Mouse (Mus musculus): Measurements from ENCODE around the gene Zfp53. TPM values are rescaled to one million over a fixed set of nuclear protein-coding genes. Genes with fewer than 3 reads are reported as not detected.
"Not testable (repeated sequence)": the region's sequence is repeated elsewhere in the genome, so short reads cannot be mapped to it uniquely, and the experiment has no call there.

Zfp53 gene
- 5.7 and 6.2 TPM in 2 replicates for polyA plus RNA-seq (2015; fragmentation: Nextera tagmentation; extraction: Ambion mirVana)

- H3K36me3 ChIP-seq, result peaks cover 11% of the 10 kb centered on the region
- WGBS, result under 1% methylated on average over 34 of the region's 34 CpGs
Observed at GRCm38 (mm10) chr17:21488760-21489499, at the start of gene Zfp53. Zfp53 (plus strand) TSS chr17:21488998.

GRCm38 (mm10) chr17:21449669-21450068, 39.1 kb upstream of the Zfp53 start:
- Histone ChIP-seq H3K9ac (peak overlapping the region; percentile 82), H3K9me3 (no peaks in the 10 kb centered on the region), H3K4me2 (peak overlapping the region; percentile 86), H3K4me1 (peaks cover 7% of the 10 kb centered on the region), H3K27me3 (replicated peaks) (no peaks in the 10 kb centered on the region; the same call in 1 of the 2 replicates), H3K27ac (replicated peaks) (peak overlapping the region; percentile 83), H3K4me3 (peak overlapping the region; percentile 75), H3K36me3 (peaks cover 16% of the 10 kb centered on the region)
- WGBS, result 0% methylated on average over 3 of the region's 3 CpGs
- 0 out of 2 replicates have a peak, but pooled peaks have one; percentile 58 for ATAC-seq (ENCODE audit: extremely low read depth, insufficient number of reproducible peaks, low FRiP score, low TSS enrichment)

More at GRCm38 (mm10) chr17:21488760-21489499, at the start of gene Zfp53:
- Histone ChIP-seq H3K9ac (peak within 1 kb of the TSS; percentile 86), H3K9me3 (no peaks in the 10 kb centered on the region), H3K4me2 (peak within 1 kb of the TSS; percentile 78), H3K27me3 (replicated peaks) (no peaks in the 10 kb centered on the region), H3K4me3 (peak within 1 kb of the TSS; percentile 82), H3K27ac (replicated peaks) (peak within 1 kb of the TSS; percentile 75), H3K4me1 (peaks cover 10% of the 10 kb centered on the region)
- ATAC-seq (ENCODE audit: extremely low read depth, insufficient number of reproducible peaks, low FRiP score, low TSS enrichment), result peak; percentile 93

GRCm38 (mm10) chr17:21450138-21450704, 38.6 kb upstream of the Zfp53 start, which contains the start of gene Zfp51:
Zfp51 (plus strand) TSS chr17:21450374.
- H3K4me3 ChIP-seq, result peak within 1 kb of the TSS; percentile 75
- ATAC-seq (ENCODE audit: extremely low read depth, insufficient number of reproducible peaks, low FRiP score, low TSS enrichment), result peak; percentile 99
- under 1% methylated on average over 26 of the region's 26 CpGs for WGBS
- peak within 1 kb of the TSS; percentile 82 for H3K9ac ChIP-seq
- peaks cover 16% of the 10 kb centered on the region for H3K36me3 ChIP-seq
- peaks cover 7% of the 10 kb centered on the region for H3K4me1 ChIP-seq
- no peaks in the 10 kb centered on the region for H3K9me3 ChIP-seq
- H3K27ac ChIP-seq (replicated peaks), result peak within 1 kb of the TSS; percentile 83
- no peaks in the 10 kb centered on the region; the same call in 1 of the 2 replicates for H3K27me3 ChIP-seq (replicated peaks)
- peak within 1 kb of the TSS; percentile 86 for H3K4me2 ChIP-seq

DNA sequence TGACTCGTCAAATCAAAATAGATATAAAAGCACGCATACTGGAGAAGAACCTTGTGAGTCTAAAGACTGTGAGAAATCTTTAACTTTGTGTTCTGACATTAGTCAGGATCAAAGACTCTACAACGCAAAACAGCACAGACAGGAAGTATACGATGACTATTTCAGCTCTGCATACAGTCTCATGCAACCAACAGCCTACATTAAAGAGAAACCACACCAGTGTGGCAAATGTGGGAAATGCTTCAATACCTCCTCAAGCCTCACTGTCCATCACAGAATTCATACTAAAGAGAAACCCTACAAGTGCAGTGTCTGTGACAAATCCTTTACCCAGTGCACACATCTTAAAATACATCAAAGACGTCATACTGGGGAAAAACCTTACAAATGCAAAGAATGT, 25.2 kb upstream of the Zfp53 start:
- no peak overlapping the region for H3K4me3 ChIP-seq
- H3K27ac ChIP-seq (replicated peaks), result no peak overlapping the region
- no peak overlapping the region for H3K9ac ChIP-seq
- H3K36me3 ChIP-seq, result peaks cover 59% of the 10 kb centered on the region
- no peak for ATAC-seq (ENCODE audit: extremely low read depth, insufficient number of reproducible peaks, low FRiP score, low TSS enrichment)
- H3K9me3 ChIP-seq, result no peaks in the 10 kb centered on the region
- no peak overlapping the region for H3K4me2 ChIP-seq
- H3K4me1 ChIP-seq, result no peaks in the 10 kb centered on the region
- H3K27me3 ChIP-seq (replicated peaks), result no peaks in the 10 kb centered on the region
- WGBS, result 93% methylated on average over 5 of the region's 5 CpGs

- no peak for ATAC-seq (ENCODE audit: extremely low read depth, insufficient number of reproducible peaks, low FRiP score, low TSS enrichment)
- H3K27ac ChIP-seq (replicated peaks), result no peak overlapping the region
- no peaks in the 10 kb centered on the region for H3K9me3 ChIP-seq
- H3K4me1 ChIP-seq, result peaks cover 14% of the 10 kb centered on the region
- no peaks in the 10 kb centered on the region for H3K36me3 ChIP-seq
- no peak overlapping the region for H3K9ac ChIP-seq
- H3K27me3 ChIP-seq (replicated peaks), result no peaks in the 10 kb centered on the region
- WGBS, result 30% methylated on average over 3 of the region's 3 CpGs
- H3K4me3 ChIP-seq, result no peak overlapping the region
- H3K4me2 ChIP-seq, result no peak overlapping the region
Observed at GRCm38 (mm10) chr17:21472032-21472652, 16.7 kb upstream of the Zfp53 start.

- Histone ChIP-seq H3K27me3 (replicated peaks) (no peaks in the 10 kb centered on the region), H3K4me3 (no peak overlapping the region), H3K36me3 (no peaks in the 10 kb centered on the region), H3K27ac (replicated peaks) (no peak overlapping the region), H3K4me1 (peaks cover 14% of the 10 kb centered on the region), H3K4me2 (0 out of 2 replicates have a peak overlapping the region, but pooled peaks have one; percentile 39), H3K9me3 (no peaks in the 10 kb centered on the region), H3K9ac (no peak overlapping the region)
- ATAC-seq (ENCODE audit: extremely low read depth, insufficient number of reproducible peaks, low FRiP score, low TSS enrichment), result no peak
- 33% methylated on average over 2 of the region's 2 CpGs for WGBS
Observed at GRCm38 (mm10) chr17:21472653-21473307, 16.0 kb upstream of the Zfp53 start.

- Histone ChIP-seq H3K36me3 (no peaks in the 10 kb centered on the region), H3K4me2 (peak overlapping the region; percentile 39), H3K27ac (replicated peaks) (no peak overlapping the region; the same call in 1 of the 2 replicates), H3K4me1 (peaks cover 14% of the 10 kb centered on the region), H3K4me3 (no peak overlapping the region), H3K9me3 (no peaks in the 10 kb centered on the region), H3K27me3 (replicated peaks) (no peaks in the 10 kb centered on the region), H3K9ac (no peak overlapping the region)
- WGBS, result 23% methylated on average over 14 of the region's 14 CpGs
- ATAC-seq (ENCODE audit: extremely low read depth, insufficient number of reproducible peaks, low FRiP score, low TSS enrichment), result no peak
Observed at GRCm38 (mm10) chr17:21473362-21474190, 15.2 kb upstream of the Zfp53 start.

GRCm38 (mm10) chr17:21474729-21475128, 14.1 kb upstream of the Zfp53 start:
- H3K27me3 ChIP-seq (replicated peaks); H3K9ac ChIP-seq; H3K27ac ChIP-seq (replicated peaks); H3K36me3 ChIP-seq; H3K9me3 ChIP-seq; ATAC-seq (ENCODE audit: extremely low read depth, insufficient number of reproducible peaks, low FRiP score, low TSS enrichment): not testable (repeated sequence)
- peak overlapping the region; percentile 58 for H3K4me2 ChIP-seq
- WGBS, result 7% methylated on average over 10 of the region's 10 CpGs
- peaks cover 14% of the 10 kb centered on the region for H3K4me1 ChIP-seq
- H3K4me3 ChIP-seq, result peak overlapping the region; percentile 34; the same call in 1 of the 2 replicates

DNA sequence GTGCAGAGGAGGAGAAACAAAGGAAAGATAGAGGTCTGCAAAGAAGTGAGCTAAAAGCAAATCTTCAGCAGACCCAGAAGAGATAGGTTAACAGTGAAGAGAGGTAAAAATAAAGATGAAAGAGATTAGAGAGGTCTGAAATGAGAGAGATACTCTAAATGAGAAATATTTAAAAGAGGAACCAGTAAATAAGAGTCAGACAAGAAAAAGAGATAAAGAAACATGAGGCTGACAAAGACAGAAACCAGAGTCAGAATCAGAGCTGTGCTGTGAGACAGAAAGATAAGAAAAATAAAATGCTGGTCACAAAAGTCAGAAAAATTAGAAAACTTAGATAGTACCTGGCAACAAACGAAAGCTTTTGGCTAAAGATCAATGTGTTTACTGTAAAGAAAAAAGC, 13.5 kb upstream of the Zfp53 start:
- H3K27ac ChIP-seq (replicated peaks); H3K9me3 ChIP-seq; ATAC-seq (ENCODE audit: extremely low read depth, insufficient number of reproducible peaks, low FRiP score, low TSS enrichment); H3K4me3 ChIP-seq; H3K36me3 ChIP-seq; H3K27me3 ChIP-seq (replicated peaks); H3K9ac ChIP-seq; H3K4me2 ChIP-seq: not testable (repeated sequence)
- 62% methylated on average over 1 of the region's 1 CpGs for WGBS
- peaks cover 14% of the 10 kb centered on the region for H3K4me1 ChIP-seq

DNA sequence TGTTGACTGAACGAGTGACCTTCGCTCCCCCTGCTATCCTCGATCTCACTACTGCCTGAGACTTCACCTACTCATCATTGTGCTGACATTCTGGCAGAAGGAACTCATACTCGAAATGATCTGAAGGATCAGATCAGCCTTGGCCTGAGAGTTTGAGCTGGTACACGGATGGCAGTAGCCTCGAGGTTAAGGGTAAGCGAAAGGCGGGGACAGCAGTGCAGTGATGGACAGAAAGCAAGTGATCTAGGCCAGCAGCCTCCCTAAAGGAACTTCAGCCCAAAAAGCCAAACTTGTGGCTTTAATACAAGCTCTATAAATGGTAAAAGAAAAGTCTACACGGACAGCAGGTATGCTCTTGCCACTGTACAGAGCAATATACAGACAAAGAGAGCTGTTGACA, 12.4 kb upstream of the Zfp53 start:
- H3K4me2 ChIP-seq; H3K4me3 ChIP-seq; H3K27ac ChIP-seq (replicated peaks); H3K9me3 ChIP-seq; ATAC-seq (ENCODE audit: extremely low read depth, insufficient number of reproducible peaks, low FRiP score, low TSS enrichment); H3K36me3 ChIP-seq; H3K9ac ChIP-seq; H3K27me3 ChIP-seq (replicated peaks): not testable (repeated sequence)
- peaks cover 14% of the 10 kb centered on the region for H3K4me1 ChIP-seq
- WGBS, result 84% methylated on average over 4 of the region's 9 CpGs
